Mouse (Mus musculus): ENCODE results near the gene Gm9837. TPM values are rescaled to one million over a fixed set of nuclear protein-coding genes. Genes with fewer than 3 reads are reported as not detected.

The Gm9837 gene
- total RNA-seq, 2 experiments from 2014 or later, result not detected

DNA sequence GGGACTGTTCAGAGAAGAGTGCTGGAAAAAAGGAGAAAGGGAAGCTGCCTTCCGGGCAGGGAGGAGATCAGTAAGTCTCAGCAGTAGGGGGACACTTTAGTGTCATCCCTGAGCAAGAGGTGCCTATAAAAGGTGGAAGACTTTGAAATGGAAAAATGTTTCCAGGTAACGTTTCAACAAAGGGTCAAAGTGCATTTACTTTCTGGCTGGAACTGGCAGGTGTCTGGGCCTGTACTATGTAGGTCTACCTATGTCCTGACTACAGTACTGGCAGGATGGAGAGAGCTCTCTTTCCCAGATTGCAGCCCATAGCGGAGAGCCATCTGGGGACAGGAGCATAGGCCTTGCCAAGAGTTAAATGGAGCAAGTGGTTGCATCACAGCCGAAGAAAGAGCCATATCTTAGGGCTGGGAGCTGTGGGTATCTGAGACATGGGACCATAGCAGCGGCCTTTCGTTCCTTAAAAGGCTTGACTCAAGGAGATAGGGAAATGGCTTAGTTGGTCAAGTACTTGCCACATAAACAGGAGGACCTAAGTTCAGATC, 44.5 kb downstream of the Gm9837 start:
- no peak for DNase-seq (ENCODE audit: low spot score in 2 of 2)

DNA sequence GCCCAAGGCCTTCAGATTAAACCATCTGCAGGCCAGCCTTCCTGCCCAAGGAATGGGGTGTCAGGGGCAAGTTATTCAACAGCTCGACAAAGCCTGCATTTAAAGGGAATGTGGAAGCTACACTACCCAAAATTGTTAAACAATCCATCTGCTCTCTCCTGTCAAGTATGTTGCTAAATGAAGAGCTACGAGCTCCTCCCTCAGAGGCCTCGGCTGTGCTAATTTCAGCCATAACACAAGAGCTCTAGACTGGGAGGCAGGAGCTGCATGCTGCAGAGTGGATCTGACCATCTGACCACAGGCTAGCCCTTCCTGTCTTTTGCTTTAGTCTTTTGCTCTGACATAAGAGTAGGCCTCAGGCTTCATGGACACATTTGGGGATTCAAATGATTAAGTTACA, 45.0 kb downstream of the Gm9837 start:
- DNase-seq (ENCODE audit: low spot score in 2 of 2), result no peak

DNA sequence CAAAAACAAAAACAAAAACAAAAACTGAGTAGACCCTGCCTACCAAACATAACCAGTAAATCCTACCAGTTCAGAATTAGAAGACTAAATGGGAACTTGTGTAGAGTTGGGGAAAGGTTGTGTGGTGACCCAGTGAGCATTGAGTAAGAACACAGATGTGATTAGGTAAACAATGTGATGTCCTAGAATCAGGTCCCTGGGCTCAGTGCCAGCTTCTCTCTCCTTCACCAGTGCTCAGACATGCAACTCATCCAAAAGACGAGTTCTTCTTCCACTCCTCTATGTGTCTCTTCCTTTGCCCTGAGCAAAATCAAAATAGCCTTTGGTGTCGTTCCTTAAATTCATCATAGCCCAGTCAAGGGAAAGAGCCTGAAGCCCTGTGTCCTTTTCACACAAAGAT, 45.5 kb downstream of the Gm9837 start:
- no peak for DNase-seq (ENCODE audit: low spot score in 2 of 2)

DNA sequence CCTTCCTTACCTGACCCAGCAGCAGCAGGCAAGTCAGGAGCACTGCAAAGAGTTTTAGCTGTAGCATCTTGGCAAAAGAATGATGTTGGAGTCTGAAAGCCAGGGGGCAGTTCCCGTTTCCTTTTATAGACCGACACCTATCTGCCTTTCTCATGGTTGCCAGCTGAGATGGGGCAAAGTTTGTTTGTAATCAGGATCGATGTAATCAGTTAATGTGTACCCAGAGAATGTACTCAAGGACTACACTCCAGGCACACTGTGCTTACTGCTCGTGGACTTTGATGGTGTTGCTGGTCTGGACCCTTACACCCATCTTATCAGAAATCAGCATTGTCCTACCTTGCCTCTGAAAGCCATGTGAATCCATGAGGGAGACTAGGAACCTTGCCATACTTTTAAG, 47.2 kb downstream of the Gm9837 start, which contains the start of gene Leap2:
TSS of gene Leap2 (minus strand) at position 135 of the 400 bp plus-strand sequence.
- no peak for DNase-seq (ENCODE audit: low spot score in 2 of 2)

Other genes with a start within 250 kb of the Gm9837 start
- 100 to 1,000 TPM; 150 to 168 TPM for gene Hspa4, start 170.0 kb downstream of the Gm9837 start, total RNA-seq (2021)
- 10 to 100 TPM; 12.5 to 16.4 TPM for gene Zcchc10, start 145.8 kb downstream of the Gm9837 start, total RNA-seq (2021)
- 100 to 1,000 TPM; 163 to 187 TPM for gene Aff4, start 119.6 kb downstream of the Gm9837 start, total RNA-seq (2021)
- gene Leap2, start 47.3 kb downstream of the Gm9837 start, total RNA-seq (2021), result 1 to 10 TPM in 1 of 2 experiments, not detected in 1; 7.2 TPM
- gene Uqcrq, start 39.6 kb downstream of the Gm9837 start, total RNA-seq (2021), result 100 to 1,000 TPM; 559 to 683 TPM
- 1 to 10 TPM in 1 of 2 experiments, under 1 TPM in 1; 0.85 to 1.1 TPM for gene Gdf9, start 39.5 kb downstream of the Gm9837 start, total RNA-seq (2021)
- under 1 TPM; 0.36 to 0.51 TPM for gene Gm10447, start 13.4 kb downstream of the Gm9837 start, total RNA-seq (2021)
- 1 to 10 TPM; 4.5 to 5.8 TPM for gene Shroom1, start 13.3 kb downstream of the Gm9837 start, total RNA-seq (2021)
- not detected for gene Gm9945, start 9.7 kb upstream of the Gm9837 start, total RNA-seq (2021)
- gene Sowaha, start 9.8 kb upstream of the Gm9837 start, total RNA-seq (2021), result 1 to 10 TPM; 1.7 to 2.2 TPM
- 10 to 100 TPM; 60.4 to 65.7 TPM for gene Sept8, start 48.8 kb upstream of the Gm9837 start, total RNA-seq (2021)
- 10 to 100 TPM; 27.5 to 30.1 TPM for gene Kif3a, start 96.9 kb upstream of the Gm9837 start, total RNA-seq (2021)
- not detected for gene Il4, start 148.2 kb upstream of the Gm9837 start, total RNA-seq (2021)
- gene Il13, start 164.2 kb upstream of the Gm9837 start, total RNA-seq (2021), result not detected
- gene Rad50, start 236.8 kb upstream of the Gm9837 start, total RNA-seq (2021), result 10 to 100 TPM; 21.5 to 24.4 TPM